Mouse (Mus musculus): ENCODE results near the gene Kcnq2.

GRCm38 (mm10) chr2:181152701-181153100, 17.6 kb upstream of the Kcnq2 start:
- TF ChIP-seq CTCF (IDR thresholded peaks at IDR 0.05; ENCODE audit: borderline replicate concordance, extremely low read depth, insufficient read depth, insufficient read length) (no peak), POLR2A (IDR thresholded peaks at IDR 0.05; ENCODE audit: borderline replicate concordance, extremely low read depth, insufficient read depth, insufficient read length, poor library complexity, severe bottlenecking) (no peak)

All from brain, embryonic 14.5 days (tissue).